In the genomic region with DNA sequence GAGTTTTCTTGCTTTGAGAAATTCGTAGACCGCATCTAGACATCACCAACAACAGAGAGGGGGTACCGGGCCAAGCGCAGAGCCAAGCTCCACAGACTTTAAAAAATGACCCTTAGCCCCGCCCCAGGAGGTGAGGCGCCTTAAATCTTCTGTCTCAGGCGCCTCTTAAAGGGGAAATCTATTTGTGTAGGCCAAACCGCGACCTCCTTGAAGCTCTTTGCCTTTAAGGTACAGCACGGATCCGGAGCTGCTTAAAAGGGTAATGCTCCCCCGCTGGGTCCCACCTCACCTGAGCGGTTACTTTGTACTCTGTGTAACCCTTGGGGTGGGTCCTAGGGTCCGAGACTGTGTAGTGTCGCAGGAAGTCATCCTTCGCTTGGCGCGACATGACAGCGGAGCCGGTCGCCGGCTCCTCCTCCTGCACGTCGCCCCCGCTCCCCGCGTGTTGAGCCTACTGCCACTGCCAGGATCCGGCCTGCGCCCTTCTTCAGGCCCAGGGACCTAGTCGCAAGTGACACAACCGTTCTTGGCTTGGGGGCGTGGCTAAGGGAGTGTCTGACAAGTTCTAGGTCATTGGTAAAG, we compare ENCODE assay signal across 7 mouse cellular contexts. TPM values are rescaled to one million over a fixed set of nuclear protein-coding genes. Genes with fewer than 3 reads are reported as not detected.
DNase-seq lines count a peak whose midpoint lies in the region; ATAC-seq lines count a peak whose summit lies in the region.

A gene (minus strand): TSS at position 545 of the 582 bp plus-strand sequence.

- under 1% methylated on average over 32 of the region's 32 CpGs for WGBS in intestine, embryonic 15.5 days
- under 1% methylated on average over 32 of the region's 32 CpGs for WGBS in midbrain, embryonic 10.5 days

- H3K9me3 ChIP-seq in intestine, embryonic 15.5 days: no peaks in the 10 kb centered on the region
- H3K9me3 ChIP-seq in midbrain, embryonic 10.5 days (replicated peaks): no peaks in the 10 kb centered on the region

- peak within 1 kb of the TSS; percentile 68 for H3K9ac ChIP-seq in intestine, embryonic 15.5 days

- intact Hi-C loops in gastrocnemius, postnatal 36 days (cut with DNase I): no loop called here
- intact Hi-C loops in left cerebral cortex, postnatal 25 days (cut with DNase I): no loop called here

- no peaks in the 10 kb centered on the region for H3K36me3 ChIP-seq in intestine, embryonic 15.5 days
- no peaks in the 10 kb centered on the region for H3K36me3 ChIP-seq in midbrain, embryonic 10.5 days

- 0 out of 2 replicates have a peak, but pooled peaks cover 4% of the 10 kb centered on the region for H3K4me1 ChIP-seq in intestine, embryonic 15.5 days (replicated peaks)
- H3K4me1 ChIP-seq in midbrain, embryonic 10.5 days: peaks cover 13% of the 10 kb centered on the region

- no peaks in the 10 kb centered on the region for H3K27me3 ChIP-seq in intestine, embryonic 15.5 days (replicated peaks)
- H3K27me3 ChIP-seq in midbrain, embryonic 10.5 days (ENCODE audit: low read depth, poor library complexity, severe bottlenecking): no peaks in the 10 kb centered on the region

- peak; percentile 96 for ATAC-seq in intestine, embryonic 15.5 days

- H3K4me3 ChIP-seq in intestine, embryonic 15.5 days (replicated peaks): peak within 1 kb of the TSS; percentile 53
- peak within 1 kb of the TSS; percentile 61 for H3K4me3 ChIP-seq in midbrain, embryonic 10.5 days

- peak within 1 kb of the TSS; percentile 72 for H3K4me2 ChIP-seq in intestine, embryonic 15.5 days (replicated peaks)

- peak within 1 kb of the TSS; percentile 93 for H3K27ac ChIP-seq in intestine, embryonic 15.5 days
- H3K27ac ChIP-seq in midbrain, embryonic 10.5 days (replicated peaks): peak within 1 kb of the TSS; percentile 80

- peak; percentile 97 for DNase-seq in adrenal gland, adult 2 months
- DNase-seq in embryo, embryonic 11.5 days (ENCODE audit: low read depth, low spot score): peak; percentile 88
- peak; percentile 93 for DNase-seq in gastrocnemius, postnatal 36 days
- DNase-seq in left cerebral cortex, postnatal 25 days (ENCODE audit: low spot score in 2 of 2): peak; percentile 96 to 98
- peak; percentile 90 for DNase-seq in midbrain, embryonic 10.5 days (ENCODE audit: low spot score)
- peak; percentile 87 for DNase-seq in right cerebral cortex, postnatal 4 days

RNA-seq across cellular contexts. Expression of the gene that starts here (rescaled TPM):
- 10 to 100 TPM; 27.0 to 28.2 TPM for total RNA-seq in adrenal gland, adult 2 months (2021)
- 76.8 and 81.1 TPM in 2 replicates for polyA plus RNA-seq in adrenal gland, adult 2 months (2012; rRNA removed)
- 10 to 100 TPM in 1 of 2 experiments, 1 to 10 TPM in 1; 8.6 to 10.6 TPM for total RNA-seq in gastrocnemius, postnatal 36 days (2021)
- polyA plus RNA-seq in intestine, embryonic 15.5 days (2015; fragmentation: Nextera tagmentation; extraction: Ambion mirVana): 31.7 and 33.8 TPM in 2 replicates
- 10 to 100 TPM; 36.2 to 43.6 TPM for total RNA-seq in left cerebral cortex, postnatal 25 days (2021)
- polyA plus RNA-seq in midbrain, embryonic 10.5 days (2016; fragmentation: Nextera tagmentation; extraction: Ambion mirVana): 24.0 and 28.9 TPM in 2 replicates

Comparison
In these comparisons a context has a peak if more than half of its experiments do, and no peak if none do; other contexts are left out.
1. Peak in every context shown above with its lines: DNase-seq, ATAC-seq, H3K4me3 ChIP-seq and H3K27ac ChIP-seq.